Mouse (Mus musculus) limb, embryonic 13.5 days (tissue): ENCODE measurements around the gene Ccdc90b. TPM values are rescaled to one million over a fixed set of nuclear protein-coding genes. Genes with fewer than 3 reads are reported as not detected.

Experiments used
- ATAC-seq: fragments of 200-750 bp; cut with Nextera tagmentation; 2 replicates; pipeline ENCODE4 v1.8.0; 2017; ENCODE audit warnings: low read depth, moderate number of reproducible peaks, moderate TSS enrichment; ENCODE audit not compliant: low FRiP score
- H3K27ac ChIP-seq: fragments of 300-500 bp; sonication (generic); 2 replicates; pipeline ENCODE4 v1.5.1; 2015; ENCODE audit warnings: inconsistent platforms, mild to moderate bottlenecking, moderate library complexity
- H3K27me3 ChIP-seq: fragments of 300-500 bp; sonication (generic); 2 replicates; pipeline ENCODE4 v1.6.1; 2015; ENCODE audit warnings: mild to moderate bottlenecking, inconsistent platforms
- H3K36me3 ChIP-seq: fragments of 300-500 bp; sonication (generic); 2 replicates; pipeline ENCODE4 v1.6.1; 2015; ENCODE audit warnings: inconsistent platforms, mild to moderate bottlenecking, moderate library complexity
- H3K4me1 ChIP-seq: fragments of 300-500 bp; sonication (generic); 2 replicates; pipeline ENCODE4 v1.6.1; 2015; ENCODE audit warnings: inconsistent platforms
- H3K4me2 ChIP-seq: fragments of 300-500 bp; sonication (generic); replicated peaks from 2 replicates; pipeline ENCODE4 v1.6.1; 2015; ENCODE audit warnings: inconsistent platforms, mild to moderate bottlenecking, moderate library complexity
- H3K4me3 ChIP-seq: fragments of 300-500 bp; sonication (generic); 2 replicates; pipeline ENCODE4 v1.5.1; 2015; ENCODE audit warnings: moderate library complexity, mild to moderate bottlenecking, inconsistent platforms
- H3K9ac ChIP-seq: fragments of 300-500 bp; sonication (generic); 2 replicates; pipeline ENCODE4 v1.6.1; 2015; ENCODE audit warnings: mild to moderate bottlenecking, inconsistent platforms
- H3K9me3 ChIP-seq: fragments of 300-500 bp; sonication (generic); 2 replicates; pipeline ENCODE4 v1.6.1; 2016; ENCODE audit warnings: inconsistent platforms
- WGBS: fragments of 180-500 bp; shearing (Covaris S2); methylation state at CpG from one replicate; pipeline ENCODE4 v1.1.7; 2015; 5-methylcytosine and 5-hydroxymethylcytosine counted together
- polyA plus RNA-seq: library from polyadenylated mRNA; unstranded; fragments of >200 nt; fragmentation: Nextera tagmentation; extraction: Ambion mirVana; gene quantifications from 2 replicates; pipeline ENCODE4 v1.2.1, GENCODE M21; 2015

The Ccdc90b gene
- polyA plus RNA-seq, 1 experiment from 2014 or later = 57.9 TPM

GRCm38 (mm10) chr7:92583567-92583966, 22.6 kb downstream of the Ccdc90b start:
- Histone ChIP-seq H3K4me2 (no peak overlapping the region), H3K9me3 (no peaks in the 10 kb centered on the region), H3K4me3 (no peak overlapping the region), H3K27me3 (no peaks in the 10 kb centered on the region), H3K4me1 (no peaks in the 10 kb centered on the region), H3K36me3 (peaks cover 16% of the 10 kb centered on the region), H3K9ac (no peak overlapping the region), H3K27ac (no peak overlapping the region)
- ATAC-seq = no peak
- WGBS = 86% methylated on average over 7 of the region's 7 CpGs

GRCm38 (mm10) chr7:92589986-92590385, 29.0 kb downstream of the Ccdc90b start:
- Histone ChIP-seq H3K9ac (no peak overlapping the region), H3K36me3 (no peaks in the 10 kb centered on the region), H3K27me3 (no peaks in the 10 kb centered on the region), H3K4me3 (no peak overlapping the region), H3K4me1 (no peaks in the 10 kb centered on the region), H3K9me3 (no peaks in the 10 kb centered on the region), H3K27ac (no peak overlapping the region), H3K4me2 (no peak overlapping the region)
- no peak for ATAC-seq
- 75% methylated on average over 7 of the region's 7 CpGs for WGBS

- no peak for ATAC-seq
- no peak overlapping the region for H3K4me3 ChIP-seq
- H3K27me3 ChIP-seq = no peaks in the 10 kb centered on the region
- H3K4me1 ChIP-seq = no peaks in the 10 kb centered on the region
- 81% methylated on average over 2 of the region's 2 CpGs for WGBS
- no peaks in the 10 kb centered on the region for H3K36me3 ChIP-seq
- no peak overlapping the region for H3K27ac ChIP-seq
- H3K9ac ChIP-seq = no peak overlapping the region
- H3K9me3 ChIP-seq = no peaks in the 10 kb centered on the region
- H3K4me2 ChIP-seq = no peak overlapping the region
Measured at GRCm38 (mm10) chr7:92590842-92591241, 29.9 kb downstream of the Ccdc90b start.

GRCm38 (mm10) chr7:92604961-92605360, 44.0 kb downstream of the Ccdc90b start:
- 91% methylated on average over 7 of the region's 7 CpGs for WGBS
- Histone ChIP-seq H3K4me3 (no peak overlapping the region), H3K9me3 (no peaks in the 10 kb centered on the region), H3K27ac (no peak overlapping the region), H3K4me2 (no peak overlapping the region), H3K4me1 (no peaks in the 10 kb centered on the region), H3K27me3 (no peaks in the 10 kb centered on the region), H3K9ac (no peak overlapping the region), H3K36me3 (peaks cover 16% of the 10 kb centered on the region)
- no peak for ATAC-seq

- no peaks in the 10 kb centered on the region for H3K4me1 ChIP-seq
- no peak overlapping the region for H3K9ac ChIP-seq
- H3K4me2 ChIP-seq = no peak overlapping the region
- H3K4me3 ChIP-seq = no peak overlapping the region
- 37% methylated on average over 7 of the region's 7 CpGs for WGBS
- H3K27me3 ChIP-seq = no peaks in the 10 kb centered on the region
- ATAC-seq = no peak
- H3K9me3 ChIP-seq = no peaks in the 10 kb centered on the region
- peaks cover 7% of the 10 kb centered on the region; the same call in 1 of the 2 replicates for H3K36me3 ChIP-seq
- no peak overlapping the region for H3K27ac ChIP-seq
Measured at GRCm38 (mm10) chr7:92610830-92611229, 49.9 kb downstream of the Ccdc90b start.

- H3K27me3 ChIP-seq = no peaks in the 10 kb centered on the region
- no peak overlapping the region for H3K27ac ChIP-seq
- no peaks in the 10 kb centered on the region for H3K9me3 ChIP-seq
- WGBS = 54% methylated on average over 2 of the region's 2 CpGs
- no peaks in the 10 kb centered on the region for H3K4me1 ChIP-seq
- no peak overlapping the region for H3K9ac ChIP-seq
- H3K4me2 ChIP-seq = no peak overlapping the region
- no peaks in the 10 kb centered on the region for H3K36me3 ChIP-seq
- no peak for ATAC-seq
- H3K4me3 ChIP-seq = no peak overlapping the region
Measured at GRCm38 (mm10) chr7:92624488-92624887, 63.5 kb downstream of the Ccdc90b start.

GRCm38 (mm10) chr7:92630167-92630566, 69.2 kb downstream of the Ccdc90b start:
- WGBS = 49% methylated on average over 2 of the region's 2 CpGs
- H3K9ac ChIP-seq = no peak overlapping the region
- H3K27ac ChIP-seq = no peak overlapping the region
- H3K36me3 ChIP-seq = no peaks in the 10 kb centered on the region
- no peaks in the 10 kb centered on the region for H3K9me3 ChIP-seq
- ATAC-seq = no peak
- no peaks in the 10 kb centered on the region for H3K27me3 ChIP-seq
- no peak overlapping the region for H3K4me2 ChIP-seq
- no peaks in the 10 kb centered on the region for H3K4me1 ChIP-seq
- H3K4me3 ChIP-seq = no peak overlapping the region

Other genes with a start within 250 kb of the Ccdc90b start
- 8.2 and 9.1 TPM in 2 replicates for gene Ankrd42, start 76.0 kb downstream of the Ccdc90b start, polyA plus RNA-seq
- 22.8 and 25.4 TPM in 2 replicates for gene Pcf11, start 108.8 kb downstream of the Ccdc90b start, polyA plus RNA-seq
- 19.6 and 22.9 TPM in 2 replicates for gene Rab30, start 180.5 kb downstream of the Ccdc90b start, polyA plus RNA-seq